Mouse (Mus musculus): ENCODE measurements at regions not wholly inside any gene's neighbourhood (a gene's known extent, or its start where the extent isn't known, plus 50 kb on each side); places are given as distances from the start of the nearest gene placed in this dataset.

DNA sequence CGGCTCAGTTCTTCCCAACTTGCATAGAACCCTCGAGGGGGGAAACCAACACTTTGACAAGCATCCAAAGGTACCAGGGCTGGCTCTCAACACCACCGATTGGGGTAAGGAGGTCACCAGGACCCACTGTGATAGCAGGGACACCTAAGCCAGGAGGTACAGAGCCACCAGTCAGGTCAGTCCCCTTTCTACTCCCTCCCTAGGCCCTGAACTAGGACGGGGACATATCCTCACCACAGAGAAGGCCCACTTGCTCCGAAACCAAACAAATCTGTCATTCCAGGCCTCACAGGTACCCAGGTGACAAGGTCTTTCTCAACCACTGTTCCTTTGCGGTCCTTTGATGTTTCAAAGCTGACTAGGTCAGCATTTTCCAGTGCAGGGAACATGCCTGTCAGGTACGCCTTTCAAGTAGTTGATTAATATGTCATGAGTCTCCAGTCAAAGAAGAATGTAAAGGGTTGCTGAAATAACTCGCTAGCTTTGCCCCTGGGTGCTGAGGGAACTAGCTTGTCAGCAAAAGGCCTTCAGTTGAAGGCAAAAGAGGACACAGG is 95.4 kb downstream of the Zfp36l1 start:
- DNase-seq (ENCODE audit: low spot score), result no peak

GRCm38 (mm10) chr12:80015938-80016337 is 96.9 kb downstream of the Zfp36l1 start:
- no peak for DNase-seq (ENCODE audit: low spot score)

GRCm38 (mm10) chr12:80014598-80014983 is 98.2 kb downstream of the Zfp36l1 start:
- DNase-seq (ENCODE audit: low spot score), result no peak

DNA sequence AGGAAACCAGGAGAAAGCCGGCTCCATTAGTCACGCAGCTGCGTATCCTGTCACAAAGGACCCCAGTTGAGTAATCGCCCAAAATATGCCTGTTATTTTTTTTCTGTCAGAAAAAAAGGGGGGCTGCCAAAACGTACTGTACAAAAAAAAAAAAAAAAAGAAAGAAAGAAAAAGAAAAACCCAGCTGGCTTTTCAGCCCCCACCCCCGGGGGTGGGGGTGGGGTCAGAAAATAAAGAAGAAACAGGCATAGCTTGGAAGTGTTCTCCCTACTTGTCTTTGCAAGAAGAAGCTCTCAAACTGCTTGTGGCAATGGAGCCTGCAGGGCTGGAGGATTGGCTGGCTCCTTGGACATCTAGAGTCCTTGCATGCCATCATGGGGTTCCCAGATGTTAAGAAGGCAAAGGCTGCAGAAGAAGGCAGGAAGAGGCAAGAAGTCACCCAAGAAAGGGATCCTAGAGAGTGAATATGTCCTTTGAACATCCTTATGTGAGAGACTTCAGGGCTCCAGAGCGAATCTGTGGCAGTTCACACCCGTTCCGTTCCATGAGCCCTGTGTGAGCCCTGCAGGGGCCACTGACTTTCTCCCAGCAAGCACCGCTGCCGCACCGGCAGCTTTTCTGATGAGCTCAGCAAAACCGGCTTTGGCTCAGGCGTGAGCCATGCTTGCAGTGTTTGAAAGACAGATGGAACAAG is 98.8 kb downstream of the Zfp36l1 start:
- DNase-seq (ENCODE audit: low spot score), result peak; percentile 64

DNA sequence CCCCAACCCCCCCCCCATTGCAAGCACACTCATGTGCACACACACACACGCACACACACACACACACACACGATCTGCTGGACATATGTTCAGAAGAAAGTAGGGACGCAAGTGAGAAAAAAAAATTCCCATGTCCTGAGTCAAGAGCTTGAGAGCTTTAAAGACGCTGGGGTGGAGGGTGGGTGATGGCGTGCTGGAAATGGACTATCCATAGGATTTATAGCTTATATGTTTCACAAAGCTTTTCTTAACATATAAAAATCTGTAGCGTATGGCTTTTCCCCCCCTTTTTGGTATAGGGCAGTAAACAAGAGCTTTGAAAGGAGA is 99.3 kb downstream of the Zfp36l1 start:
- DNase-seq (ENCODE audit: low spot score), result no peak

GRCm38 (mm10) chr12:80011916-80012315 is 100.9 kb downstream of the Zfp36l1 start:
- no peak for DNase-seq (ENCODE audit: low spot score)

DNA sequence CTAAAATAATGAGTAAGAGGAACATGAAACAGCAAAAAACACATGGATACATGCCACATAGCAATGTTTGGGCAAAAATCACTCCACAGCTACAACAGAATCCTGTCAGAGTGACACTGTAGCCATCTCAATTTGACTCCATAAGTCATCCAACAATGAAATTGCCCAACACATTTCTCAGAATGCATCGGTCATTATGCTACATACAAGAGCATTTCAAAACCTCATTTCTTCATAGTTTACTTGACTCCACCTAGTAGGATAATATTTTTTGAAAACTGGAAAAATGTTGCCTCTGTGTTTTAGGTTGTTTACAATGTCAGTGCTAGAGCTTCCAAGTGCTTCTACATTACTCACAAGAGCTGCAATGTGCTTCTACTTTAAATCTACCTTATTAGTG is 101.9 kb downstream of the Zfp36l1 start:
- DNase-seq (ENCODE audit: low spot score), result no peak

DNA sequence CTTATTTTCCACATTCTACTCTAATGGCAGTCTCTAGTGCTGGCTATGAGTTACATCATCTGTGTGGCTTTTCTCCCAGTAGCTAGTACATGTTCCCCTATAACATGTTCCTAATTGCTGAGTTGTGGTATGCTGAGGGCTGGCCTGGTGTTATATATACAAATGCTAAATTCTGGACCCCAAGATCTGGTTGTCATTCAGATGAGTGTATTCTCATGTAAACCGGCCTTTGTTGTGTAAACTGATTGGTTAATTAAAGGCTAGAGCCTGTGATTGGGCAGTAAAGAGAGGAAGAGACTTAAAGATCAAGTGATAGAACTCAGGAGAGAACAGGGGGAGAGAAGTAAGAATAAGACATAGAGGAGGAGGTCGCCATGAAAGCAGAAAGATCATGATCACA is 102.6 kb downstream of the Zfp36l1 start:
- no peak for DNase-seq (ENCODE audit: low spot score)

DNA sequence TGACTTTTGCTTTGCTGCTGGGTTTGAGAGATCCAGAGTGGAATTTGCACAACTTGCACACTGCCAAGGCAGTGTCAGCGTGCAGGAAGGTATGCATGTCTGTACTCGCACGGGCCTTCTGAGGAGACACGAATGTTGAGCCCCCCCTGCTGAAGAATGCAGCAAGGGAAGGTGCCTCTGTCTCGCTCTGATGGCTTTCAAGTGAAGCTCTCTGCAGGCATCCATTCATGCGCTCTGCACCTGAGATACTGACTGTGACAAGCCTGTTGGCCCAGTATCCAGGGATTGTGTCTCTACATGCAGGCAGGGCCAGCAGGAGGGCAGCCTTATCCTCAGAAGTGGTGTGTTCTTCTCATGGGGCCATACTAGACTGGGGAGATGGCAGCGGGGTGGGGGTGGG is 105.0 kb downstream of the Zfp36l1 start:
- DNase-seq (ENCODE audit: low spot score), result no peak

GRCm38 (mm10) chr12:80005227-80005919 is 107.4 kb downstream of the Zfp36l1 start:
- DNase-seq (ENCODE audit: low spot score), result no peak

DNA sequence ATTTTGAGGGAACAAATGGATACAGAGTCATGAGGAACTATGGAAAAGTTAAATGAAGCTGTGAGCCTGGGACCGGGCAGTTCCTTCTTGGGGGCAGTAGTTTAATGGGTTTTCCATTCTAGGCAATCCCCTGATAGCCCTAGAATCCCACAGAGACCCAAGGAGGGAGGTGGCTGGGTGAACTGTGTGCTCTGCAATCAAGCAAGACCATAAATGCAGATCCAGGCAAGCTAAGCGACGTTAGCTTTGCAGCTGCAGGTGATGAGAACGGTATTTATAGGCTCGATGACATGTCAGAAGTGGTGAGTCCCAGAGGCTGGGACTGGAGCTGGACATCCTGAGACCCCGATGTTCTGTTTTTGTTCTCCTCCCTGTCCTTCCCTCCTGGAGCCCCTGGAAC is 108.2 kb downstream of the Zfp36l1 start:
- DNase-seq (ENCODE audit: low spot score), result no peak

GRCm38 (mm10) chr12:80003486-80003885 is 109.3 kb downstream of the Zfp36l1 start:
- no peak for DNase-seq (ENCODE audit: low spot score)

GRCm38 (mm10) chr12:80002474-80003125 is 110.2 kb downstream of the Zfp36l1 start:
- no peak for DNase-seq (ENCODE audit: low spot score)

DNA sequence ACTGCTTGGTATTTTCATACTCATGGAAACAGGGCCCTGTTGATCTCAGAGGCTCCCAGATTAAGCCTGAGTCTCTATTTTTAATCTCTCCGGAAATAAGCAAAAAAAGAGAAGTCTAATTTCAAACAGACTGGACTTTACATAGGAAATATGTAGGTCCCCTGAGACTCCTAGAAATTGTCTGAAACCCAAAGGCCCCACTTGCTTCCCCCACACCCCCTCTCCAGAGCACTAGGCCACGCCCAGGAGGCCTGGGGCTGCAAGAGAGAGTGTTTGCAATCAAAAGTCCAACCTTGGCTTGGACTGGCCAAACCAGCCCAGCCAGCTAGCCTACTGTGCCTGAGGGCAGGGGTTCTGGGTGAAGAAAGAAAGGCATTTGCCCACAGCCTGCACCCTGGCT is 111.0 kb downstream of the Zfp36l1 start:
- DNase-seq (ENCODE audit: low spot score), result no peak

- DNase-seq (ENCODE audit: low spot score), result no peak
These were observed 112.9 kb downstream of the Zfp36l1 start for GRCm38 (mm10) chr12:79999868-80000370.

- no peak for DNase-seq (ENCODE audit: low spot score)
These were observed 114.0 kb downstream of the Zfp36l1 start for GRCm38 (mm10) chr12:79998788-79999187.

GRCm38 (mm10) chr12:79998339-79998738 is 114.5 kb downstream of the Zfp36l1 start:
- no peak for DNase-seq (ENCODE audit: low spot score)

DNA sequence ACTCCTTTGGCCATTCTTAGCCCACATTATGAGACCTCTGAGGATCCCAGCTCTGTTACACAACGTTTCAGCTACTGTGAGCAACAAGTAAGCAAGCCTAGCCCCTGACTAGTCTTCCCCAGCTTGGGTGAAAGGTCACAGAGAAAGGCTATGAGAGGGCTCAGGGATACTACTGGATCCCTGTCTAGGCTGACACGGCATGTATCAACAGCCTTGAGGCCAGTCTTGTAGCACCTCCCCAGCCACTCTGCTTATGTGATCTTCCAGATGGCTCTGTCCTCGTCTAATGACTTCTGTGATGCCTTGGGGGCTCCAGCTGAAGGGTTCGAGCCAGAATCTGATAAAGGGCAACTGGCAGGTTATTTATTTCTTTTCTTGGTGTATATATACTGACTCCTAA is 115.6 kb downstream of the Zfp36l1 start:
- no peak for DNase-seq (ENCODE audit: low spot score)

GRCm38 (mm10) chr12:79995521-79996094 is 117.2 kb downstream of the Zfp36l1 start:
- DNase-seq (ENCODE audit: low spot score), result no peak

- DNase-seq (ENCODE audit: low spot score), result peak; percentile 47
These were observed 118.8 kb downstream of the Zfp36l1 start for GRCm38 (mm10) chr12:79993821-79994571.

GRCm38 (mm10) chr12:79991279-79991678 is 121.5 kb downstream of the Zfp36l1 start:
- DNase-seq (ENCODE audit: low spot score), result no peak

DNA sequence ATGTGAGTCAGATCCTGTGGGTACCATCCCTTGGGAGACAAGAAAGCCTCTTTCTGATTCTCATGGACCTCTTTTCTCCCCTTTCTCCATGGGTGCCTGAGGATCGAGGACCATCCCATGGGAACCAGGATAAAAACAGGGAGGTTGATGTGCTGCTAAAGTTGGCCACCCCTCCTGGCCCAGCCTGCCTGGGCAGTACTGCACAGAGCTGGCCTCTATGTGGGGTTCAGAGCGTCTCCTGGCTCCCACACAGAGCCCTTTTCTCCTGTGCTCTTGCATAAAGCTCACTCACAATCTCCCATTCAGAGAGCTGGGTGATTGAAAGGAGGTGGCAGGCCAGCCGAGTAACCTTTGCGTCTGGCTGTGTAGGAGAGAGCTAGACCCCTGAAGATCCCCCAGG is 122.1 kb downstream of the Zfp36l1 start:
- DNase-seq (ENCODE audit: low spot score), result no peak

Data from embryo, embryonic 10.5 days (tissue).